9 mouse cellular contexts compared by ENCODE assay signal in the genomic region with DNA sequence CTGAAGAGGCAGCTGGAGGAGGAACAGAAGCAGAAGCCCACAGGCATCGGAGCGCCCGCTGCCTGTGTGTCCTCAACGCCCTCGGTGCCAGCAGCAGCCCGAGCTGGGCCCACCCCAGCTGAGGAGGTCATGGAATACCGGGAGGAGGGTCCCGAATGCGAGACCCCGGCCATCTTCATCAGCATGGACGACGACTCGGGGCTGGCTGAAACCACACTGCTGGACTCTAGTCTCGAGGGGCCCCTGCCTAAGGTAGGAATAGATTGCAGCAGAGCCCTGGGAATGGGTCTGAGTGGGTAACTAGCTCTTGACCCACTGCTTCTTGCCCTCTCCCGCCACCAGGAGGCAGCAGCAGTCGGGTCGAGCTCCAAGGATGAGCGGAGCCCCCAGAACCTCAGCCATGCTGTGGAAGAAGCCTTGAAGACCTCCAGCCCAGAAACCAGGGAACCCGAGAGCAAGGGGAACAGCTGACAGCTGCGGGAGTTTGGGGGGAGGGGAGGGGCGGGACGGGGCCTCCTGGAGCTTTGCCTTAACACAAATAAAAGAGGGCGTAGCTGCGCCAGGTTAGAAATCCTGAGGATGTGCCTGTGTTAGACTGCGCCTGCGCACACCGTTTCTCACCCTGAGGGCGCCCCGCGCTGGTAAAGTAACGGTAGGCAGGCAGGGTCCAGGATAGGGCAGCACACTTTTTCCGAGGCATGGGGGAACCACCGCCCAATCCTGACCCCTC. TPM values are rescaled to one million over a fixed set of nuclear protein-coding genes. Genes with fewer than 3 reads are reported as not detected.
DNase-seq lines count a peak whose midpoint lies in the region; ATAC-seq and TF ChIP-seq lines count a peak whose summit lies in the region.
"Had no signal": no experiment of that assay in that cellular context is flagged by ENCODE, and none has a peak within 500 bp of the region (broad histone marks: within the 10 kb centered on the region; RNA-seq: fewer than 3 reads in every experiment).

A gene (plus strand): TSS at position 644 of the 730 bp plus-strand sequence.

- H3K27me3 ChIP-seq in embryonic facial prominence, embryonic 13.5 days = no peaks in the 10 kb centered on the region
- no peaks in the 10 kb centered on the region for H3K27me3 ChIP-seq in hindbrain, embryonic 16.5 days (replicated peaks; ENCODE audit: control insufficient read depth, insufficient read depth, low read length)
- no peaks in the 10 kb centered on the region for H3K27me3 ChIP-seq in testis, adult 2 months (ENCODE audit: control insufficient read depth, insufficient read depth, low read length)

- 77% methylated on average over 33 of the region's 33 CpGs for WGBS in bone marrow, adult 2 months
- WGBS in embryonic facial prominence, embryonic 13.5 days = 29% methylated on average over 33 of the region's 33 CpGs
- WGBS in hindbrain, embryonic 16.5 days = 21% methylated on average over 33 of the region's 33 CpGs

- H3K9ac ChIP-seq in embryonic facial prominence, embryonic 13.5 days = peak within 1 kb of the TSS; percentile 53; the same call in 1 of the 2 replicates
- peak within 1 kb of the TSS; percentile 56 for H3K9ac ChIP-seq in hindbrain, embryonic 16.5 days (ENCODE audit: low read depth, low read length)

- peak within 1 kb of the TSS; percentile 81 for H3K27ac ChIP-seq in left cerebral cortex, adult 2 months
- no peak within 1 kb of the TSS for H3K27ac ChIP-seq in bone marrow, adult 2 months (ENCODE audit: control insufficient read depth, insufficient read depth, low read depth, low read length, poor library complexity)
- 0 out of 2 replicates have a peak within 1 kb of the TSS, but pooled peaks have one; percentile 16 for H3K27ac ChIP-seq in embryonic facial prominence, embryonic 13.5 days
- peak within 1 kb of the TSS; percentile 45 for H3K27ac ChIP-seq in hindbrain, embryonic 16.5 days (ENCODE audit: low read depth, low read length)
- peak within 1 kb of the TSS; percentile 80 for H3K27ac ChIP-seq in testis, adult 2 months (ENCODE audit: control insufficient read depth, insufficient read depth, low read depth, low read length)

- no peaks in the 10 kb centered on the region for H3K9me3 ChIP-seq in embryonic facial prominence, embryonic 13.5 days
- H3K9me3 ChIP-seq in hindbrain, embryonic 16.5 days (ENCODE audit: control insufficient read depth, low read length) = no peaks in the 10 kb centered on the region

- H3K36me3 ChIP-seq in embryonic facial prominence, embryonic 13.5 days = peaks cover 53% of the 10 kb centered on the region
- H3K36me3 ChIP-seq in hindbrain, embryonic 16.5 days (ENCODE audit: control insufficient read depth, insufficient read depth, low read length) = peaks cover 21% of the 10 kb centered on the region
- H3K36me3 ChIP-seq in testis, adult 2 months (ENCODE audit: control insufficient read depth, insufficient read depth, low read length) = no peaks in the 10 kb centered on the region

- TF ChIP-seq CTCF in left cerebral cortex, adult 2 months (IDR thresholded peaks at IDR 0.05) = peak; percentile 55
- peak; percentile 41 for TF ChIP-seq CTCF in bone marrow, adult 2 months (IDR thresholded peaks at IDR 0.05; ENCODE audit: control insufficient read depth, insufficient read depth, low read length)
- peak; percentile 46; the same call in 1 of the 2 replicates for TF ChIP-seq CTCF in testis, adult 2 months (IDR thresholded peaks at IDR 0.05; ENCODE audit: control insufficient read depth, insufficient read depth, insufficient replicate concordance, low read depth, low read length)

- no peak for TF ChIP-seq POLR2A in bone marrow, adult 2 months (IDR thresholded peaks at IDR 0.05; ENCODE audit: borderline replicate concordance, control insufficient read depth, low read depth, low read length)
- TF ChIP-seq POLR2A in testis, adult 2 months (IDR thresholded peaks at IDR 0.05; ENCODE audit: control insufficient read depth, low read depth, low read length) = peak; percentile 63; the same call in 1 of the 2 replicates

- 0 out of 2 replicates have a peak, but pooled peaks have one; percentile 39 for ATAC-seq in embryonic facial prominence, embryonic 13.5 days (ENCODE audit: insufficient number of reproducible peaks, insufficient read depth, low FRiP score, low TSS enrichment, low read depth)
- peak; percentile 78 for ATAC-seq in hindbrain, embryonic 16.5 days

- intact Hi-C loops in left cerebral cortex, adult 2 months (cut with DNase I) = no loop called here

- DNase-seq in left cerebral cortex, adult 2 months (ENCODE audit: extremely low spot score in 1 of 2, low spot score in 2 of 2) = peak in 1 of 2 experiments; percentile 52
- no peak for DNase-seq in left cerebral cortex, adult 11 months (ENCODE audit: low spot score)
- DNase-seq in lung, postnatal 14 days = peak; percentile 34
- no peak for DNase-seq in urinary bladder, postnatal 36 days (ENCODE audit: low spot score in 2 of 2)

- H3K4me2 ChIP-seq in embryonic facial prominence, embryonic 13.5 days = peak within 1 kb of the TSS; percentile 50
- peak within 1 kb of the TSS; percentile 57 for H3K4me2 ChIP-seq in hindbrain, embryonic 16.5 days (ENCODE audit: low read length)

- H3K4me1 ChIP-seq in bone marrow, adult 2 months (ENCODE audit: control insufficient read depth, insufficient read depth, low read length) = no peaks in the 10 kb centered on the region
- H3K4me1 ChIP-seq in embryonic facial prominence, embryonic 13.5 days = peaks cover 10% of the 10 kb centered on the region
- no peaks in the 10 kb centered on the region; the same call in 1 of the 2 replicates for H3K4me1 ChIP-seq in hindbrain, embryonic 16.5 days (ENCODE audit: control insufficient read depth, insufficient read depth, low read depth, low read length)
- peaks cover 13% of the 10 kb centered on the region for H3K4me1 ChIP-seq in testis, adult 2 months (ENCODE audit: control insufficient read depth, insufficient read depth, low read length)

- H3K4me3 ChIP-seq in left cerebral cortex, adult 2 months = no peak within 1 kb of the TSS
- no peak within 1 kb of the TSS for H3K4me3 ChIP-seq in bone marrow, adult 2 months (replicated peaks; ENCODE audit: control insufficient read depth, low read depth, low read length)
- H3K4me3 ChIP-seq in embryonic facial prominence, embryonic 13.5 days = 0 out of 2 replicates have a peak within 1 kb of the TSS, but pooled peaks have one; percentile 14
- H3K4me3 ChIP-seq in hindbrain, embryonic 16.5 days (ENCODE audit: low read length) = peak within 1 kb of the TSS; percentile 31
- peak within 1 kb of the TSS; percentile 87 for H3K4me3 ChIP-seq in testis, adult 2 months (ENCODE audit: control insufficient read depth, low read depth, low read length)

RNA-seq across cellular contexts. Expression of the gene that starts here (rescaled TPM):
- under 1 TPM; 0.27 to 0.30 TPM for total RNA-seq in left cerebral cortex, adult 2 months (2021)
- not detected in 2 replicates for polyA plus RNA-seq in bone marrow, adult 2 months (2011; ENCODE audit: insufficient read depth, insufficient read length, low replicate concordance, missing spikeins)
- not detected in 2 replicates for polyA plus RNA-seq in embryonic facial prominence, embryonic 13.5 days (2015; fragmentation: Nextera tagmentation; extraction: Ambion mirVana)
- polyA plus RNA-seq in hindbrain, embryonic 16.5 days (2015; fragmentation: Nextera tagmentation; extraction: Ambion mirVana) = 0.17 and 0.40 TPM in 2 replicates
- 226 and 241 TPM in 2 replicates for polyA plus RNA-seq in testis, adult 2 months (2012; rRNA removed)
- total RNA-seq: gastrocnemius, postnatal 4 days had no signal

Comparison
In these comparisons a context has a peak if more than half of its experiments do, and no peak if none do; other contexts are left out.
1. RNA of the gene that starts here (polyA plus RNA-seq): 226 to 241 TPM in testis, adult 2 months; 0.17 to 0.40 TPM in hindbrain, embryonic 16.5 days, not detected in bone marrow, adult 2 months and not detected in embryonic facial prominence, embryonic 13.5 days; every median in the first group is over 100 times any median in the second.
2. Peak in ATAC-seq, H3K4me3 ChIP-seq, H3K27ac ChIP-seq, H3K9ac ChIP-seq and H3K4me2 ChIP-seq in embryonic facial prominence, embryonic 13.5 days; RNA of the gene not detected or under 1 TPM.
3. Peak in ATAC-seq, H3K4me3 ChIP-seq, H3K27ac ChIP-seq, H3K9ac ChIP-seq and H3K4me2 ChIP-seq in hindbrain, embryonic 16.5 days; RNA of the gene not detected or under 1 TPM.
4. Peak in every context shown above with its lines, with median percentiles within 50 percentile points of each other: CTCF ChIP-seq.